Mouse (Mus musculus) left cerebral cortex, postnatal 25 days (tissue): ENCODE measurements around the gene Vat1. TPM values are rescaled to one million over a fixed set of nuclear protein-coding genes. Genes with fewer than 3 reads are reported as not detected.
"Not testable (repeated sequence)": the region's sequence is repeated elsewhere in the genome, so short reads cannot be mapped to it uniquely, and the experiment has no call there.

Source experiments
- DNase-seq, 2 experiments: peaks; one replicate each; pipeline ENCODE4 v3.0.0; 2022; ENCODE audit warnings: low spot score in 2 of 2, mixed read lengths in 1 of 2
- intact Hi-C: fragments of 180-260 bp; cut with DNase I; formaldehyde crosslinking; loops from one replicate; pipeline ENCODE4 v1.15.1; 2025
- total RNA-seq, 2 experiments: library from RNA; stranded (reverse); gene quantifications; 2 replicates each; pipeline ENCODE4 v1.2.3; 2021

The Vat1 gene
- total RNA-seq, 2 experiments from 2014 or later: 36.7 to 39.9 TPM

GRCm38 (mm10) chr11:101448274-101448746 lies 17.7 kb downstream of the Vat1 start, which contains the start of gene Ifi35:
Ifi35 (plus strand) TSS chr11:101448407.
- no peak for DNase-seq
- intact Hi-C loops: no loop called here

GRCm38 (mm10) chr11:101447786-101448185 lies 18.2 kb downstream of the Vat1 start:
- intact Hi-C loops: no loop called here
- DNase-seq: no peak

DNA sequence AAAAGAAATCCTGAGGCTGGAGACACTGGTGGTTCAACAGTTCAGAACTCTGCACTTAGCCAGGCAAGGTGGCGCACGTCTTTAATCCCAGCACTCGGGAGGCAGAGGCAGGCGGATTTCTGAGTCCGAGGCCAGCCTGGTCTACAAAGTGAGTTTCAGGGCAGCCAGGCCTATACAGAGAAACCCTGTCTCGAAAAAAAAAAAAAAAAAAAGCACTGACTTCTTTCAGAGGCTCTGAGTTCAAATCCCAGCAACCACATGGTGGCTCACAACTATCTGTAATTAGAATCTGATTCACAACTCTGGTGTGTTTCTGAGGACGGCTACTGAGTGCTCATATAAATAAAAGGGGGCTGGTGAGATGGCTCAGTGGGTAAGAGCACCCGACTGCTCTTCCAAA lies 19.2 kb downstream of the Vat1 start:
- intact Hi-C loops, DNase-seq: not testable (repeated sequence)

DNA sequence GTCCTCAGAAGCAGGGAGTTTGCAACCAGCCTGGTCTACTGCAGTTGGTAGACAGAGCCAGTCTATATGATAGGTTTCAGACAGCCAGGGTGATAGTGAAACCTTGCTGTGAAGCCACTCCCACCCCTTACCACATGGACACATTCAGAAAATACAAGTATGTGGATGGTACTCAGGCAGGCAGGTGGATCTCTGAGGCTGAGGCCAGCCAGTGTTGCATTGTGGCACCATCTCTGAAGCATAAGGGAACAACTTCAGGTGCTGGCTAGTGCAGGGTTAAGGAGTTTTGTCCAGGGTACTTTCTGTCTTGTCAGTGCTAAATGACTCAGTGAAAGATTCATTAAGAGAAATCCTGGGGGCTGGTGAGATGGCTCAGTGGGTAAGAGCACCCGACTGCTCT lies 19.7 kb downstream of the Vat1 start:
- intact Hi-C loops: no loop called here
- no peak for DNase-seq

DNA sequence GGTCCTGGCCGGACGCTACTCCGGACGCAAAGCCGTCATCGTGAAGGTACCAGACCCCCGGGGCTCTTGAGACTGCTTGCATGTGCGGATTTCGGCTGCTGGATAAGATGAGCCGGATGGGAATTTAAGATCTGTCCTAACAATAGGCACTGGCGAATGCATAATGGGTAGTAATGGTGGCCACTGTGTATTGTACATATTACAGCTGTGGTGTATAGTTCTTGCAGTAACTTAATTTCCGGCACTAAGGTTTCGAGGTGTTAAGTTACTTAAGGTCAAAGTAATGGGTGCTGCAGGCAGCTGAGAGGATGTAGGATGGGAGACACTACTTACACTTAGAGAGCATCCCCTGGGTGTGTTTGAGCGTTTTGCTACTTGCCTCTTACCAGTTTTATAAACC lies 23.3 kb downstream of the Vat1 start:
- intact Hi-C loops: loop anchor here (1.0 to 2.0 kb wide), 2 partner anchors 18 to 126 kb away; partner anchors contain the start of genes Gm27029, Psme3, Ptges3l and Rundc1
- no peak for DNase-seq

DNA sequence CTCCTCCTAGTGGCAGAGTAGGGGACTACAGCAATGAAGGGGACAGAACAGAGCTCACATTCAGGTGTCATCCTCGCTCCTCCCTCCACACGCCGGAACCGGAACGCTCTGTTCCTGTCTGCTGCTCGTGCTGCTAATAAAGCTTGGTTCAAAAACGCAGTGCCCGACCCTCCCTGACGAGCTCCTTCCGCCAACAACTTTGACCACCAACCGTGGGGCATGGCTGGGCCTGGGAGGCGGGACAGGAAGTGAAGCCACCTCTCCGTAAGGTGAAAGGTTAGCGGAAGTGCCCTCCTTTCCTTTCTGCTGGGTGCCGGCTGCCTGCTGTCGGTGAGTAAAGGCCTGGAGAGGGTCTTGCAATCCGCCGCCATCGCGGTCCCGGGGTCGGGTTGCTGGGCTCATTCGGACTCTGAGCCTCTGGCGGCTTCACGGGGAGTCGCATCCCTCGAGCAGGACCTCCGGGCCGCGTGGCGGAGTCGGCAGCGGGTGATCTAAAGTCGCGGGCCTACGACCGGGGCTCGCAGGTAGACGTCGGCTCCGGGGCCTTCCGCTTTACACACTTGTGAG lies 23.8 kb downstream of the Vat1 start, which contains the start of gene Rpl27:
Gene Rpl27 (plus strand): TSS at position 172 of the 567 bp plus-strand sequence.
- peak; percentile 94 to 99 for DNase-seq
- intact Hi-C loops: loop anchor here (1.0 to 2.0 kb wide), 2 partner anchors 17 to 126 kb away; partner anchors contain the start of genes Gm27029, Psme3, Ptges3l and Rundc1

GRCm38 (mm10) chr11:101441450-101442126 lies 24.4 kb downstream of the Vat1 start:
- intact Hi-C loops: loop anchor here (1.0 to 2.0 kb wide), 2 partner anchors 17 to 125 kb away; partner anchors contain the start of genes Gm27029, Psme3, Ptges3l and Rundc1
- DNase-seq: not testable (repeated sequence)

- DNase-seq, intact Hi-C loops: not testable (repeated sequence)
Measured at GRCm38 (mm10) chr11:101438006-101438405, 28.0 kb downstream of the Vat1 start.

DNA sequence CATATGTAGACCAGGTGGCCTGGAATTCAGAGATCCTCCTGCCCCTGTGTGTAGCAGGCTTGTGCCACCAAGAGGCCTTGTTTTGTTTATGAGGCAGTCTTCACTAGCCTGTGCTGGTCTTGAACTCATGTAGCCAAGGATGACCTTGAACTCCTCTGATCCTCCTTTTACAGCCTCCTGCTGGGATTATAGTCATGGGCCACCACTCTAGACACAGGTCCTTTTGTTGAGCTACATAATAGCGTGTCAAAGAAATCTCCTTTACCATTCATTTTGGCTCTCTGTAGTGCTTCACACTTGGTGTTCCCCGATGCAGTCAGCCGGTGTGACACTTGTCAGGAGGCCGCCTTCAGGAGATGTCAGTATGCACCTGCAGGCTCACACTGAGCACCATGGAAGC lies 29.1 kb downstream of the Vat1 start:
- no peak for DNase-seq
- intact Hi-C loops: no loop called here

DNA sequence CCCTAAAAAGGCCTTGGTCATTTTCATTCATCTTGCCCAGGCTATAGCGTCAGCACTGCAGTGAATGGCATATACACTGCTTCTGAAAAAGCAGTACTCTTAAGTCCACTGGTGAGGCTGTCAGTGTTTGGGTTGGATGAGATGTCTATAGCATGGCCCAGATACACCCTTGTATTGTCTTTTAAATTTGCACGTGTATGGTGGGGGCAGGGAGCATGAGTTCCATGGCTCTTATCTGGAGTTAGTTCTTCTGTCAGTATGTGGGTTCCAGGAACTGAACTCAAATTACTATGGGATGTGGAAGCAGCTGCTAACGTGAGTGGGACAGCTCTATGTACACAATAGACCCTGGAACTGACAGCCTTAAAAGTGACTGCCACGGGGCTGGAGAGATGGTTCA lies 30.2 kb downstream of the Vat1 start:
- DNase-seq: no peak
- intact Hi-C loops: no loop called here

DNA sequence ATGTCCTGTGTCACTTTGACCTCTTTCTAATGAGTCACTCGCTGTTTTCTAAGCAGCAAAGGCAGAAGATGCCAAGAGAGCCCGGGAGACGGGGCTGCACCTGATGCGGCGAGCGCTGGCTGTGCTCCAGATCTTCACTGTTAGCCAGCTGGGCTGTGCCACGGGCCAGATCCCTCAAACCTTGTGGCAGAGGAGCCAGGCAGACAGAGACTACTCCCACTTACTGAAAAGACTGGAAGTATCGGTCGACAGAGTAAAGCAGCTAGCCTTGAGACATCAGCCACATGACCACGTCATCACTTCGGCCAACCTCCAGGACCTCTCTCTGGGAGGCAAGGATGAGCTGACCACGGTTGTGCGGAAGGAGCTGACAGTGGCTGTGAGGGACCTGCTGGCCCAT lies 32.6 kb downstream of the Vat1 start:
- intact Hi-C loops: no loop called here
- no peak for DNase-seq

DNA sequence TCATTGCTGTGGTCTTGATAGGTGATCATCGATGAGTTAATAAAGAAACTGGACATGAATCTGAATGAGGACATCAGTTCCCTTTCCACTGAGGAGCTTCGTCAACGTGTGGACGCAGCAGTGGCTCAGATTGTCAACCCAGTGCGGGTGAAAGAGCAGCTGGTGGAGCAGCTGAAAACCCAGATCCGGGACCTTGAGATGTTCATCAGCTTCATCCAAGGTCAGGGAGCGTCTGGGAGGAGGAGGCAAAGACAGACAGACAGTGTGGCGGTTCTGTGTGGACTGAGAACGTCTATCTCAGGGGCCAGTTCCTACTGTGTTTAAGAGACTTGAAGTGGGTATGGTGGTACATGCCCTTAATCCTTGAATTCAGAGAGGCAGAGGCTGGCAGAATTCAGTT lies 34.7 kb downstream of the Vat1 start:
- no peak for DNase-seq

GRCm38 (mm10) chr11:101426165-101426564 lies 39.9 kb downstream of the Vat1 start:
- intact Hi-C loops: no loop called here
- DNase-seq: no peak

More for the DNA sequence above, 34.7 kb downstream of the Vat1 start:
- intact Hi-C loops: no loop called here

GRCm38 (mm10) chr11:101424925-101425813 lies 40.9 kb downstream of the Vat1 start, which contains the start of the genes Rundc1 and Ptges3l:
Rundc1 (plus strand) TSS chr11:101425085.
Ptges3l (minus strand) TSS chr11:101425333.
- peak; percentile 99 for DNase-seq
- intact Hi-C loops: loop anchor here (2.0 kb wide), 1 partner anchor 18 kb away; the partner anchor contains the start of gene Rpl27

DNA sequence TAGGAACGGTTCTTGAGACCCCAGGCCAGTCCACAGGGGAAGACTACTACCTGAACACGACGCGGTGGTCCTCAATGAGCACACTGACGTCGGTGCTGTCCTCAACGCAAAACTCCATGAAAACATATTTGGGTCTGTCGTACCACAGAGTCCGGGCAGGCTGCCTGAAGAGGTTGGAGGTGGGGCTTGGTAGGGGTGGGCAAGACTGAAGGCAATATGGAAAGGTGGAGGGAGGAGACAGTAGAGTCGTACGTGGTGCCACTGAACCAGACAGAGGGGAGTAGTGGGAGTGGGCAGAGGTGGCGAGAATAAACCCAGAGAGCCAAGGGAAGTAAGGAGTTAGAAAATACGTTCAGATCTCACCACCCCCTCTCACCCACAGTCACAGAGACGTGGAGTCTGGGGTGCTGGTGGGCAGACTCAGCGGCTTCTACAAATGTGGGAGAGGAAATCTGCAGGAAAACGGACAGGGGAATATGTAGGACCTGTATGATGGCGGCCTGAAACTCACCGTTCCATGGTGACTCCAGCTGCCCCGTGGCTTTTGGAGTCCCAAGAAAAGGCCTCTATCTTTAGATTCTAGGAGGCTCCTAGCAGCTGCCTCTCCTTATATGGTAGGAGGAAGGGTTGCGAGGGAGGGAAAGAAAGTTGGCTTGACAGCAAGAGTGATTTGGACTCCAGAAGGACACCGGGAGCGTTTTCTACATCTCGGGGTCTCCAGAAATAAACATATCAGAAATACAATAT lies 41.8 kb downstream of the Vat1 start, which contains the start of gene Gm27029:
Gene Gm27029 (minus strand): TSS at position 692 of the 747 bp plus-strand sequence.
- DNase-seq: peak; percentile 54 to 58
- intact Hi-C loops: loop anchor here (2.0 kb wide), 1 partner anchor 19 kb away; the partner anchor contains the start of gene Rpl27

GRCm38 (mm10) chr11:101420148-101420547 lies 45.9 kb downstream of the Vat1 start:
- intact Hi-C loops: no loop called here

GRCm38 (mm10) chr11:101419610-101420009 lies 46.4 kb downstream of the Vat1 start:
- DNase-seq: no peak

More at GRCm38 (mm10) chr11:101420148-101420547, 45.9 kb downstream of the Vat1 start:
- no peak for DNase-seq

DNA sequence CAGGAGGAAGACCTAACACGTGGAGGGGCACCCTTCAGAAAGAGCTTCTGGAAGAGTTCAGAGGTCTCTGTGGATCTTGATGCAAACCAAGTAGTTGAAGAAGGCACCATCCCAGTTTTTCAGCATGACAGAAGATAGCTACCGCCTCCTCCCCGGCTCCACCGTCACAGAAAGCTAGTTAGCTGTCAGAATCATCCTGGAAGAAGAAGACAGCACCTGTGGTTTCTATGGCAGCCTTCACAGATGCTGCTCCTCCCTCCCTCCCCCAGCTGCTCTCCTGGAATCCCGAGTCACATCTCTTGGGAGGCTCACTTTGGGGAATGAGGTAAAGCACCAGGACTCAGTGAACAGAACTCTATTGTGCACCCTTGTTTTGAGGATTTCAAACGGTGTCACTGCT lies 47.0 kb downstream of the Vat1 start:
- intact Hi-C loops: loop anchor here (10.0 kb wide), 1 partner anchor 324 kb away; the partner anchor contains the start of gene Psmc3ip
- DNase-seq: peak; percentile 41 to 78

More at GRCm38 (mm10) chr11:101419610-101420009, 46.4 kb downstream of the Vat1 start:
- intact Hi-C loops: loop anchor here (10.0 kb wide), 1 partner anchor 325 kb away; the partner anchor contains the start of gene Psmc3ip
